Mouse (Mus musculus) heart, postnatal 10 days (tissue): ENCODE measurements around the gene Slc35f6. TPM values are rescaled to one million over a fixed set of nuclear protein-coding genes. Genes with fewer than 3 reads are reported as not detected.

Experiments
- DNase-seq, 2 experiments: peaks; one replicate each; pipeline ENCODE4 v3.0.0; 2021
- intact Hi-C: fragments of 180-260 bp; cut with DNase I; formaldehyde crosslinking; loops from one replicate; pipeline ENCODE4 v1.15.1; 2025
- total RNA-seq, 2 experiments: library from RNA; stranded (reverse); gene quantifications; 2 replicates each; pipeline ENCODE4 v1.2.3; 2021

The Slc35f6 gene
- total RNA-seq = 10 to 100 TPM; 42.1 to 45.4 TPM

DNA sequence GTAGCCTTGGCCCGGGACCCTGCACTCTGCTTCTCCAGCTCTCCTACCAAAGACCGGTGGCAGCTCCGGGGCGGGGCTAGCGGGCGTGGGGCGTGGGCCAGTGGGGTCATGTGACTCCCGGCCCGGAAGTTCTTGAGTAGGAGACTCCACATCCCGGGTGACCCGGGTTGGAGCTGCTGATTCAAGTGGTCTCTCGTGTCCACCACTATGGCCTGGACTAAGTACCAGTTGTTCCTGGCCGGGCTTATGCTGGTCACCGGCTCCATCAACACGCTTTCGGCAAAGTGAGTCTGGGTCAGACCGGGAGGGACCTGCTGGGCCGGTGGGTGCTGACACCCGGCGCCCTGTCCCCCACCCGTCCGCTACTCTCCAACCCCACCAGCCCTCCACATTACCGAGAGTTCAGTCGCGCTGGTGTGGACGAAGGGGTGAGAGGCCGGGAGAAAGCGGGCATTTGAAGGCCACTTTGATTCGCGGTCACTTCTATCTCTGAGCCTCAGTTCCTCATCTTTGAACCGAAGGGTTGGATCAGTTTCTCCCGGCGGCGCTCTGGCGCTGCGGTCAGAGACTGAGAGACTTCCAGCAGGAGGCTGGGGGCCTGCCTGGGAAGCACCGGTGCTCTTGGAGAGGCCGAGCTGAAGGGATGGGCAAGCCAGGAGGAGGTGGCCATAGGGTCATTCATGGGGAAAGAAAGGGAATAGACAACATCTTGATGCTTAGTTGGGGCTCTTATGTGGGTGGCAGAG lies at the start of gene Slc35f6:
Slc35f6 (plus strand) TSS at position 119 of the 746 bp plus-strand sequence.
- intact Hi-C loops = no loop called here
- DNase-seq = peak; percentile 96

DNA sequence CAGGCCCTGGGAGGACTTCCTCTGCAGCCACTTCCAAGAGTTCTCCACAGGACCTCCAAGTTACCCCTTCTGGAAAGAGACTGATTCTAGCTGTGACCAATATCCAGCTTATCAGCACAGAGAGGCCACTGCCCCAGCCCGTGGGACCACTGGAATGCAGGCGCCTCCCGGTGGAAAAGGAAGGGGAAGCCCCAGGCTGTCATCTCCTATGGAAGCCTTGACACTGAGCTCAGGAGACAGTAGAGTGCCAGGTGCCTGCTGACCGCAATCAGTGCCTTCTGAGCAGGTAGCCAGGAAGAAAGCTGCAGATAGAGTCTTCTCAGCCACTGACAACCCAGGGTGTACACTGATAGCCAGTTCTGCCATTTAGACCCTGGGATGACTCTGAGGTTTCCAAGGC lies 46.3 kb upstream of the Slc35f6 start:
- DNase-seq = no peak

DNA sequence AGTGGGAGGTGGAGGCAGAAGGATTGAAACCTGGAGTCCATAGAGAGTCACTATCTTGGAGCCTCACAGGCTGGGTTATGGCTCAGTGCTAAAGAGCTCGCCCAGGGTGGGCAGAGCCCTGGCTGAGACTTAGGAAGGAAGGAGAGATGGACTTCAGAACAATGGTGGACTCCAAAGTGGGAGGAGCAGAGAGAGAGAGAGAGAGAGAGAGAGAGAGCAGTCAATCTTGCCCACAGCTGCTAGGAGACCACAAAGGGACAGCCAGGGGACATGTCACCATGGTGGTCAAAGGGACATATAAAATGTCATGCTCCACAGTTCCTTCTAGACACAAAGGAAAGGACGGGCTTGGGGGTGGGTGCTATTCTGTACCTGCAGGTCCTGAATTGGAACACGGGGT lies 44.5 kb upstream of the Slc35f6 start:
- intact Hi-C loops = no loop called here

More for the DNA sequence above, 46.3 kb upstream of the Slc35f6 start:
- intact Hi-C loops = no loop called here

GRCm38 (mm10) chr5:30603926-30604325 lies 43.8 kb upstream of the Slc35f6 start:
- no peak for DNase-seq
- intact Hi-C loops = no loop called here

More for the DNA sequence above, 44.5 kb upstream of the Slc35f6 start:
- no peak for DNase-seq

DNA sequence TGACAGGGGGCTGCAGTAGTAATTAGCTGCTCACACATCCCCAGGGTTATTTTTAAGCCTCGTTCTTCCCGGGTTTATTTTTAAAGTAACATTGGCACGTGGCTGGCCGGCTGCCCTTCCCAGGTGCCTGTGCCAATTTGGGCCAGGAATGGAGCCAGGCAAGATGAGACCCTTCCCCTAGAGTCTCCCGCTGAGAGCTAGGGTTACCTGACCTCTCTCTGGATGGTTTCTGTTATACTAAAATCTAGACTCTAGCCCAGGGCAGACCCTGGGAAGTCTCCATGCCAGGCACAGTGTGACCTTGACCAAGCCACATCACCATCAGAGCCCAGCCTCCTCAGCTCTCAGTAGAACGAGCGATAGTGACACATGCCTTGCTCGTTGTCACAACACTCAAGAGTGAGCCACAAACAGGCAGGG lies 43.0 kb upstream of the Slc35f6 start:
- peak; percentile 70 to 77 for DNase-seq
- intact Hi-C loops = no loop called here

DNA sequence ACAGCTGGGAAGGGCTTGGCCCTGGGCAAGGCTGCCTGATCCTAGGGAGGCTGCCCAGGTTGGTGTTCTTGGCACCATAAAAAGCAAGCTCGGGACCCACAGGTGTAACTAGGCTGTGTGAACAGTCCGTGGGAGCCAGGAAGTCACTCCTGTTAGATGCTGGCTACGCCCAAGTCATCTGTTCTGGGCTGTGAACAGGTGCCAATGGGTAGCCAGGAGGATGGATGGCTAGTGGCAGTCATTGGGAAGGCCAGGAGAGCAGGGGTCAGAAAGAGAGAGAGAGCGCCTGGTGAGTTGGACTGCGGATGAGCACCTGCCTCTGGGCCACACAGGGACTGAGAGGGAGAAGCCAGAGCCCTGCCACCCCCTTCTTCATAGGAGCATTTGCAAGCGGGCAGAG lies 42.1 kb upstream of the Slc35f6 start:
- intact Hi-C loops = no loop called here
- no peak for DNase-seq

- intact Hi-C loops = no loop called here
- peak; percentile 83 to 90 for DNase-seq
Measured at GRCm38 (mm10) chr5:30606424-30607073, 41.2 kb upstream of the Slc35f6 start.

GRCm38 (mm10) chr5:30609094-30609493 lies 38.6 kb upstream of the Slc35f6 start:
- DNase-seq = no peak
- intact Hi-C loops = no loop called here

GRCm38 (mm10) chr5:30609918-30610645 lies 37.7 kb upstream of the Slc35f6 start:
- DNase-seq = no peak
- intact Hi-C loops = no loop called here

DNA sequence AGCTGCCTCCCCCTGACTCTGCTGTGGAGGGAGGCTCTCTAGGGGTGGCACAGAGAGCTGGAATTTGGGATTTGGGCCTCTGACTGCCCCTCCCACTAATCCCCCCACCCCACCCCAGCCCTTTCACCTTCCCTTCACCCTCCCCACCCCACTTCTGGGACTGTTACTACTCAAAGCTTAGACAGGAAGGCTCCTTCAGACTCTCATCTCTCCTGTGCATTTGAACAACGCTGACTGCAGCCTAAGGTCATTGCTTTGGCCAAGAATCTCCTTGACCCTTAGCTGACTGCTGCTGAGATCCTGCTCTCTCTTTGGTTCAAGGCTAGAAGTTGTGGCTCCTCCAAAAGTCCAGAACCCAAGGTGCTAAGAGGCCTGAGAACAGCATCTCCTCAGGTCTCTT lies 36.6 kb upstream of the Slc35f6 start:
- intact Hi-C loops = no loop called here
- DNase-seq = no peak

DNA sequence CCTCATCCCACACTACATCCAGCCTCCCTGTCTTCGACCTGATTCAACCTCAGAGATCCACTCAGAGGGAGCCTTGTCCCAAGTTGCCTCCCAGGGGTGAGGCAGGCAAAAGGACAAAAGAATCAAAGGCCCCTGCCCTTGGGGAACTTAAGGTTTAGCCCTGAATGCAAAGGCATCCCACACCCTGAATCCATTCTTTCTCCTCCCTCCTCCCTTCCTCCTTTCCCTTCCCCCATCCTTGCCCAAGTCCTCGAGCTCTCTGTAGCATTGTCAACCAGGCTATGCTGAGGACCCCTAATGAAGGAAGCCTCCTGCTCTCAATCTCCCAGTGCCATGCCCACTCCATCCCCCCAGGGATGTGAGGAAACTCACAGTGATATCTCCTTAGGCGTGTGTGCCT lies 36.0 kb upstream of the Slc35f6 start:
- DNase-seq = no peak
- intact Hi-C loops = no loop called here

- intact Hi-C loops = no loop called here
Measured at GRCm38 (mm10) chr5:30612575-30612974, 35.2 kb upstream of the Slc35f6 start.

GRCm38 (mm10) chr5:30613242-30613641 lies 34.5 kb upstream of the Slc35f6 start:
- intact Hi-C loops = no loop called here
- DNase-seq = no peak

More at GRCm38 (mm10) chr5:30612575-30612974, 35.2 kb upstream of the Slc35f6 start:
- DNase-seq = no peak

GRCm38 (mm10) chr5:30614221-30614620 lies 33.5 kb upstream of the Slc35f6 start:
- DNase-seq = peak; percentile 81 to 87
- intact Hi-C loops = no loop called here

DNA sequence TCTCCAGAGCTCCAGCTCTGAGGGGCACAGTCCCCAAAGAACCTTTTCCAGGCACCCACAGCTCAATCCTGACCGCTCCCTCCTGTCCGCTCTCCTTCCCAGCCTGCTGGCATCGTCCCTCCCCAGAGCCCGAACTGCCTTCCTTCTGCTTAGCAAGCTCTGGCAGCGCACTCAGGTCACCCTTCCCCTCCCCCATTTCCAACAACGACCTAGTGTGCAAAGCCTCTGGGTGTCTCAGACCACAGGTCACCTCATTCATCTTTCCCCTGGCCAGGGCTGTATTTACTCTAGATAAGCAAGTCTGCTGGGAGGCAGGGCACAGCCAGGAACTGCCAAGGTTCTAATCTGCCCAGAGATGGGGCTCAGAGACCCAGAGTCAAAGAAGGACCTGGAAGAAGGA lies 32.3 kb upstream of the Slc35f6 start:
- intact Hi-C loops = no loop called here
- DNase-seq = peak; percentile 57 to 67

- intact Hi-C loops = no loop called here
- DNase-seq = no peak
Measured at GRCm38 (mm10) chr5:30615819-30616218, 31.9 kb upstream of the Slc35f6 start.

DNA sequence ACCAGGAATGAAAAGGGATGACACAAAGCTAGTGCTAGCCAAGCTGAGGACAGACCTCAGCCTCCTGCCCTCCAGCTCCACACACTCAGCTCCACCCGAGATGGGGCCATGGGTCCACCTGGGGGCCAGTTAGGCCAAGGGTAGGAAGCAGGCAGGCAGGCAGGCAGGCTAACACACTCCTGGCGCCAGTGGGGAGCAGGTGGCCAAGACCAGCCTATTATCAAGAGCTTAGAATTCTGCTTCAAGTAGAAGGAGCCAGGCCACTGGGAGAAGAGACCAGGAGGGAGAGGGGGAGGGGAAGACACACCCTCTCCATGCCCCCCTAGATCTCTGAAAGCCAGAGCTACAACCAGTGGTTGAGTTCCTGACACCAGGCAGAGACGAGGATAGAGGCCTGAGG lies 31.1 kb upstream of the Slc35f6 start:
- intact Hi-C loops = no loop called here
- no peak for DNase-seq

GRCm38 (mm10) chr5:30617357-30617756 lies 30.4 kb upstream of the Slc35f6 start:
- intact Hi-C loops = no loop called here
- no peak for DNase-seq

- intact Hi-C loops = no loop called here
Measured at GRCm38 (mm10) chr5:30617851-30618250, 29.9 kb upstream of the Slc35f6 start.

DNA sequence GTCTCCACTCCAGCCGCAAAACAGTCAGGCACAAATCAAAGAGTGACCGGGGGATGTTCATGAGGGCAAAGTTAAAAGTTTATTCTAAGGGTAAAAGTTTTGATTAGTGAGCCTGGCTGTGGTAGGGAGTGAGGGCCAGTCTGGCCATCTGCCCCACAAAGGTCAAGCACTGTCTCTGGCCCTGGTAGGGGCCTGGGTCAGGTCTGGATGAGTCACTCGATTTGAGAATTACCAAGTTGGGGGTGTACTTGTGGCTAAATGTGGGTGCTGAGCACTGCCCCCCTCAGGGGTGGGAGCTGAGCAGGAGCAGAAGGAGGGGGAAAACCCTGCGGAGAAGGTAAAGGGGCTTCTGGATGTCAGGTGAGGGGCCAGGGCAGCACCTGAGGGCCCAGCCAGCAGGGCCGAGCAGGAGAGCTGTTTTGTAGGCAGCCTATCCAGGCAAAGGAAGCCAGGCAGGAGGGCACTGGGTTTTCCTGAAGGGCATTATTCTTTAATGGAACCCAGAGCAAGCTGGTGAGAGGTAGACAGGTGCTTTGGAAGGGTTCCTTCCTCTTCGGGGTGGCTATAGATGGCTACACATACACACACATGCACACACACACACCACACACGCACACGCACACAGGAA lies 29.2 kb upstream of the Slc35f6 start:
- intact Hi-C loops = no loop called here
- DNase-seq = no peak

More at GRCm38 (mm10) chr5:30617851-30618250, 29.9 kb upstream of the Slc35f6 start:
- peak; percentile 84 to 88 for DNase-seq

DNA sequence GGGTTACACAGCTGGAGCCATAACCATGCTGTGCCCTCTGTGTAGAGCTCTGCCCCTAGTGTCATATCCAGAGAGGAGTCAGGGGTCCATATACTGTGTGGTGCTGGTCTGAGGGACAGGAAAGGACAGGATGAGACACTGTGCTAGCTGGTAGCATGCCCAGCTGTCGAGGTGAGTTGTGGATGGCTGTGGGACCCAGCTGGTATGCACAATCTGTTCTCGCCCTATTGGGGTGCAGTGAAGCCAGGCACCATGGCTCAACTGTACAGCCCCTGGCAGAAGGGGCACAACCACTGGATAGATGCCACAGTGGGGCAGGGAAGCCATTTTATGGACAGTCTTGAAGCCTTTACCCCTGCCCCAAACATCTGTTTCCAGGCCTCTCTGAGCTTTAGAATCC lies 28.5 kb upstream of the Slc35f6 start:
- no peak for DNase-seq
- intact Hi-C loops = no loop called here
